Mouse (Mus musculus) forelimb bud, embryonic 11.5 days (tissue): ENCODE measurements around the gene Rpgrip1l.

Experiments
- DNase-seq: peaks from one replicate; pipeline ENCODE4 v3.0.0-alpha.2; 2012; ENCODE audit warnings: low read depth, low spot score

Gene Rpgrip1l

GRCm38 (mm10) chr8:91207676-91208075, 105.4 kb downstream of the Rpgrip1l start:
- no peak for DNase-seq

- no peak for DNase-seq
Observed at GRCm38 (mm10) chr8:91205897-91206296, 107.2 kb downstream of the Rpgrip1l start.

GRCm38 (mm10) chr8:91201184-91201583, 111.9 kb downstream of the Rpgrip1l start:
- DNase-seq = no peak

GRCm38 (mm10) chr8:91199876-91200275, 113.2 kb downstream of the Rpgrip1l start, which contains the start of gene Aktip:
TSS of gene Aktip (minus strand) at chr8:91199976.
- no peak for DNase-seq

- DNase-seq = no peak
Observed at GRCm38 (mm10) chr8:91198036-91198435, 115.0 kb downstream of the Rpgrip1l start.

GRCm38 (mm10) chr8:91197233-91197632, 115.8 kb downstream of the Rpgrip1l start:
- DNase-seq = no peak

- DNase-seq = no peak
Observed at GRCm38 (mm10) chr8:91196661-91197060, 116.4 kb downstream of the Rpgrip1l start.

- DNase-seq = no peak
Observed at GRCm38 (mm10) chr8:91194081-91194480, 119.0 kb downstream of the Rpgrip1l start.

GRCm38 (mm10) chr8:91192941-91193340, 120.1 kb downstream of the Rpgrip1l start:
- no peak for DNase-seq

- peak; percentile 71 for DNase-seq
Observed at GRCm38 (mm10) chr8:91190816-91191340, 122.2 kb downstream of the Rpgrip1l start.

- DNase-seq = no peak
Observed at GRCm38 (mm10) chr8:91188152-91188551, 124.9 kb downstream of the Rpgrip1l start.

- DNase-seq = no peak
Observed at GRCm38 (mm10) chr8:91186372-91186771, 126.7 kb downstream of the Rpgrip1l start.

GRCm38 (mm10) chr8:91177708-91178107, 135.4 kb downstream of the Rpgrip1l start:
- no peak for DNase-seq

GRCm38 (mm10) chr8:91176176-91176575, 136.9 kb downstream of the Rpgrip1l start:
- no peak for DNase-seq

GRCm38 (mm10) chr8:91171605-91172004, 141.5 kb downstream of the Rpgrip1l start:
- DNase-seq = peak; percentile 55

GRCm38 (mm10) chr8:91170914-91171313, 142.1 kb downstream of the Rpgrip1l start:
- no peak for DNase-seq

- no peak for DNase-seq
Observed at GRCm38 (mm10) chr8:91170152-91170551, 142.9 kb downstream of the Rpgrip1l start.
